Mouse (Mus musculus) lung, adult 2 months (tissue): ENCODE measurements around the gene Lrrc74a.

ENCODE experiments used
- CTCF ChIP-seq: fragments of 200-500 bp; IDR thresholded peaks from 2 replicates; pipeline ENCODE4 v1.5.1; 2011; ENCODE audit warnings: mild to moderate bottlenecking, low read length, control low read depth; ENCODE audit not compliant: insufficient read depth
- POLR2A ChIP-seq: fragments of 200-500 bp; IDR thresholded peaks from 2 replicates; pipeline ENCODE4 v1.6.1; 2011; ENCODE audit warnings: low read depth, mild to moderate bottlenecking, control low read depth, low read length, borderline replicate concordance; ENCODE audit errors: extremely low read depth

DNA sequence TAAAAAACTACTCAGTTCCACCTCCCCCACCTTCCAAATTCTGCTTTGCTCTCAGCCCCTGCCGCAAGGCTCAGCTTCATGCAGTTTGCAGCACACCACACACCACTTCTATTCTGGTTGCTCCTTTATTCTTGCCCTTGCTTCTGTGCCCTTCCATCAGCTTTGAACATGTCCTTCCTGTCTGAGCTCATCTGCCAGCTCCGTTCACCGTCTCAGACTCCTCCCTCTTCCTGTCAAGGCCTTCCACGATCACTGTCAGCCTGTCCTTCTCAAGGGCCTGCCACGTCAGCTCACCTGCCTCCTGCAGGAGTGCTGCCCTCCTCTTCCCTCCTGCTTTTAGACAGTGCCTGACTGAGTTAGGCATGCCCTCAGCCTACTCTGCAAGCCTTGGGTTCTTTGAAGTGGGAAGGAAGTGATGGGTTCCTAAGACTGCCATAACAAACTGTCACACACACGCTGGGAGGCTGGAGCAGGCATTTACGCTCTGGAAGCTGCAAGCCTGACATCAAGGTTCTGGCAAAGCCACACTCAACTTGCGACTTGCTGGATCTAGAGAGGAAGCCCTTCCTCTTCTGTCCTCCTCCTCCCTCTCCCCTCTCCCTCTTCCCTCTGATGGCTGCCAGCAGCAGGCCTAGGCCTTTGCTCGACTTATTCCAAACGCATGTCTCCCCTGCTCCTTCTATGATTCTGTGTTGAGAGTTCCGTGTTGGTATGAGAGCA lies 76.7 kb downstream of the Lrrc74a start:
- TF ChIP-seq CTCF (no peak), POLR2A (peak; percentile 60; the same call in 1 of the 2 replicates)
